Mouse (Mus musculus) frontal cortex, postnatal 36 days (tissue): ENCODE results near the gene Sbno2.
A peak's percentile ranks its signal among the peaks of the same experiment; 100 is the strongest.

ENCODE experiments used
- DNase-seq, 2 experiments: peaks; one replicate each; pipeline ENCODE4 v3.0.0; 2022; ENCODE audit warnings: low spot score in 2 of 2

Sbno2 gene

GRCm38 (mm10) chr10:80105460-80105859, at the start of gene Sbno2:
Sbno2 (minus strand) TSS chr10:80105571.
- DNase-seq, result no peak

- no peak for DNase-seq
These were observed 49.0 kb upstream of the Sbno2 start for GRCm38 (mm10) chr10:80154384-80154783.

- no peak for DNase-seq
These were observed 48.3 kb upstream of the Sbno2 start for GRCm38 (mm10) chr10:80153713-80154112.

- peak in 1 of 2 experiments; percentile 42 for DNase-seq
These were observed 47.5 kb upstream of the Sbno2 start for GRCm38 (mm10) chr10:80152873-80153260.

- peak in 1 of 2 experiments; percentile 33 for DNase-seq
These were observed 46.9 kb upstream of the Sbno2 start for GRCm38 (mm10) chr10:80152071-80152872.

- DNase-seq, result peak in 1 of 2 experiments; percentile 69
These were observed 46.1 kb upstream of the Sbno2 start for GRCm38 (mm10) chr10:80151211-80152034.

GRCm38 (mm10) chr10:80150226-80151210, 45.1 kb upstream of the Sbno2 start:
- DNase-seq, result peak in 1 of 2 experiments; percentile 44

- DNase-seq, result peak; percentile 97 to 98
These were observed 44.2 kb upstream of the Sbno2 start for GRCm38 (mm10) chr10:80149291-80150225.

GRCm38 (mm10) chr10:80148610-80149290, 43.4 kb upstream of the Sbno2 start:
- DNase-seq, result peak; percentile 94 to 95

GRCm38 (mm10) chr10:80147719-80148601, 42.6 kb upstream of the Sbno2 start, which contains the start of gene Midn:
Midn (plus strand) TSS chr10:80148272.
- DNase-seq, result peak in 1 of 2 experiments; percentile 74

- peak in 1 of 2 experiments; percentile 27 for DNase-seq
These were observed 41.9 kb upstream of the Sbno2 start for GRCm38 (mm10) chr10:80147146-80147718.

- no peak for DNase-seq
These were observed 41.2 kb upstream of the Sbno2 start for GRCm38 (mm10) chr10:80146568-80147011.

GRCm38 (mm10) chr10:80145896-80146295, 40.5 kb upstream of the Sbno2 start:
- peak in 1 of 2 experiments; percentile 46 for DNase-seq

GRCm38 (mm10) chr10:80144864-80145838, 39.8 kb upstream of the Sbno2 start:
- DNase-seq, result peak in 1 of 2 experiments; percentile 77

GRCm38 (mm10) chr10:80144159-80144558, 38.8 kb upstream of the Sbno2 start:
- DNase-seq, result no peak

- no peak for DNase-seq
These were observed 38.3 kb upstream of the Sbno2 start for GRCm38 (mm10) chr10:80143664-80144063.

GRCm38 (mm10) chr10:80142530-80142925, 37.2 kb upstream of the Sbno2 start:
- DNase-seq, result no peak
